Mouse (Mus musculus) hindbrain, embryonic 11.5 days (tissue): ENCODE measurements around the gene Tnnt2. TPM values are rescaled to one million over a fixed set of nuclear protein-coding genes. Genes with fewer than 3 reads are reported as not detected.

Experiments
- ATAC-seq: fragments of 200-750 bp; cut with Nextera tagmentation; 2 replicates; pipeline ENCODE4 v1.8.0; 2017; ENCODE audit warnings: mild to moderate bottlenecking, moderate TSS enrichment, moderate library complexity; ENCODE audit not compliant: low FRiP score
- DNase-seq: peaks from one replicate; pipeline ENCODE4 v3.0.0-alpha.2; 2015; ENCODE audit warnings: low spot score
- H3K27ac ChIP-seq: fragments of 300-500 bp; sonication (generic); 2 replicates; pipeline ENCODE4 v1.5.1; 2014; ENCODE audit warnings: mild to moderate bottlenecking, low read depth, low read length
- H3K27me3 ChIP-seq: fragments of 300-500 bp; sonication (generic); 2 replicates; pipeline ENCODE4 v1.6.1; 2014; ENCODE audit warnings: mild to moderate bottlenecking, low read length, moderate library complexity, mixed read lengths; ENCODE audit not compliant: control insufficient read depth, insufficient read depth
- H3K36me3 ChIP-seq: fragments of 300-500 bp; sonication (generic); 2 replicates; pipeline ENCODE4 v1.6.1; 2014; ENCODE audit warnings: mild to moderate bottlenecking, low read length, moderate library complexity, mixed read lengths; ENCODE audit not compliant: control insufficient read depth, insufficient read depth
- H3K4me1 ChIP-seq: fragments of 300-500 bp; sonication (generic); replicated peaks from 2 replicates; pipeline ENCODE4 v1.6.1; 2014; ENCODE audit warnings: low read length, mixed read lengths; ENCODE audit not compliant: control insufficient read depth, insufficient read depth
- H3K4me2 ChIP-seq: fragments of 300-500 bp; sonication (generic); replicated peaks from 2 replicates; pipeline ENCODE4 v1.6.1; 2014; ENCODE audit warnings: mild to moderate bottlenecking, low read depth, low read length
- H3K4me3 ChIP-seq: fragments of 300-500 bp; sonication (generic); 2 replicates; pipeline ENCODE4 v1.5.1; 2014; ENCODE audit warnings: low read depth, low read length
- H3K9ac ChIP-seq: fragments of 300-500 bp; sonication (generic); 2 replicates; pipeline ENCODE4 v1.6.1; 2014; ENCODE audit warnings: low read depth, low read length
- H3K9me3 ChIP-seq: fragments of 300-500 bp; sonication (generic); 2 replicates; pipeline ENCODE4 v1.6.1; 2016; ENCODE audit warnings: low read length; ENCODE audit not compliant: control insufficient read depth
- WGBS: fragments of 180-500 bp; shearing (Covaris S2); extraction: QIAGEN DNeasy Blood & Tissue Kit; methylation state at CpG from one replicate; pipeline ENCODE4 v1.1.7; 2014; 5-methylcytosine and 5-hydroxymethylcytosine counted together
- polyA plus RNA-seq: library from polyadenylated mRNA; unstranded; fragments of >200 nt; fragmentation: Nextera tagmentation; extraction: Ambion mirVana; gene quantifications from 2 replicates; pipeline ENCODE4 v1.2.1, GENCODE M21; 2014

Gene Tnnt2
- polyA plus RNA-seq, 1 experiment from 2014 or later: 2.0 TPM

GRCm38 (mm10) chr1:135828918-135829317, 7.2 kb upstream of the Tnnt2 start:
- H3K4me1 ChIP-seq: no peaks in the 10 kb centered on the region
- H3K9ac ChIP-seq: no peak overlapping the region
- H3K4me2 ChIP-seq: no peak overlapping the region
- WGBS: 22% methylated on average over 1 of the region's 1 CpGs
- H3K9me3 ChIP-seq: no peaks in the 10 kb centered on the region
- no peak for ATAC-seq
- H3K27ac ChIP-seq: no peak overlapping the region
- H3K27me3 ChIP-seq: no peaks in the 10 kb centered on the region
- H3K36me3 ChIP-seq: no peaks in the 10 kb centered on the region
- no peak overlapping the region for H3K4me3 ChIP-seq
- DNase-seq: peak; percentile 64

GRCm38 (mm10) chr1:135834206-135834859, 1.8 kb upstream of the Tnnt2 start:
- H3K4me1 ChIP-seq: no peaks in the 10 kb centered on the region
- no peak overlapping the region for H3K27ac ChIP-seq
- H3K9ac ChIP-seq: no peak overlapping the region
- DNase-seq (no peak), ATAC-seq (no peak)
- H3K27me3 ChIP-seq: no peaks in the 10 kb centered on the region
- no peaks in the 10 kb centered on the region for H3K36me3 ChIP-seq
- WGBS: 71% methylated on average over 6 of the region's 6 CpGs
- no peak overlapping the region for H3K4me2 ChIP-seq
- H3K9me3 ChIP-seq: no peaks in the 10 kb centered on the region
- no peak overlapping the region for H3K4me3 ChIP-seq

DNA sequence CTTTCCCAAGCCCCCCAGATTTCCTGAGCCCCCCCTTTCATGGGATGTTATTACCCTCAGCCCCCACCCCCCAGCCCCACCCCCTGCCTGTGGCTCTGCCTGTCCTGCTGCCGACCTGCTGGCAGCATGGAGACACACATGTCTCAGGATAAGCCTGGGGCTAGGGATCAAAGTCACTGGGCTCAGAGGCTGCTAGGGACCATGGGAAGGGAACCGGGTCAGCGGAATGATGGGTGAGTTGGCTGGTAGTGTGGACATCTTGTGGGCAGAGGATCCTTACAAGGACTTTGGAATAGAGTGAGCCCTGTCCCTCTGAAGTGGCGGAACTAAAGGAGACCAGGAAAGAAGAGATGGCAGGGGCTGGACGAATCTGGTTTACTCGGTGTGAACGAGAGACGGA, 1.2 kb upstream of the Tnnt2 start:
- 82% methylated on average over 8 of the region's 8 CpGs for WGBS
- Histone ChIP-seq H3K4me3 (no peak overlapping the region), H3K4me2 (no peak overlapping the region), H3K27ac (no peak overlapping the region), H3K36me3 (no peaks in the 10 kb centered on the region), H3K9ac (no peak overlapping the region), H3K27me3 (no peaks in the 10 kb centered on the region), H3K9me3 (no peaks in the 10 kb centered on the region), H3K4me1 (no peaks in the 10 kb centered on the region)
- ATAC-seq (no peak), DNase-seq (no peak)

GRCm38 (mm10) chr1:135838626-135839025, 2.5 kb downstream of the Tnnt2 start:
- Histone ChIP-seq H3K4me2 (no peak overlapping the region), H3K9me3 (no peaks in the 10 kb centered on the region), H3K27ac (no peak overlapping the region), H3K9ac (no peak overlapping the region), H3K27me3 (no peaks in the 10 kb centered on the region), H3K4me3 (no peak overlapping the region), H3K36me3 (no peaks in the 10 kb centered on the region), H3K4me1 (no peaks in the 10 kb centered on the region)
- no peak for ATAC-seq
- DNase-seq: no peak
- 62% methylated on average over 4 of the region's 4 CpGs for WGBS

GRCm38 (mm10) chr1:135839065-135839464, 2.9 kb downstream of the Tnnt2 start:
- no peak overlapping the region for H3K27ac ChIP-seq
- no peaks in the 10 kb centered on the region for H3K4me1 ChIP-seq
- 90% methylated on average over 6 of the region's 6 CpGs for WGBS
- no peak overlapping the region for H3K4me2 ChIP-seq
- ATAC-seq: no peak
- no peak for DNase-seq
- H3K9me3 ChIP-seq: no peaks in the 10 kb centered on the region
- H3K4me3 ChIP-seq: no peak overlapping the region
- H3K9ac ChIP-seq: no peak overlapping the region
- no peaks in the 10 kb centered on the region for H3K27me3 ChIP-seq
- H3K36me3 ChIP-seq: no peaks in the 10 kb centered on the region

DNA sequence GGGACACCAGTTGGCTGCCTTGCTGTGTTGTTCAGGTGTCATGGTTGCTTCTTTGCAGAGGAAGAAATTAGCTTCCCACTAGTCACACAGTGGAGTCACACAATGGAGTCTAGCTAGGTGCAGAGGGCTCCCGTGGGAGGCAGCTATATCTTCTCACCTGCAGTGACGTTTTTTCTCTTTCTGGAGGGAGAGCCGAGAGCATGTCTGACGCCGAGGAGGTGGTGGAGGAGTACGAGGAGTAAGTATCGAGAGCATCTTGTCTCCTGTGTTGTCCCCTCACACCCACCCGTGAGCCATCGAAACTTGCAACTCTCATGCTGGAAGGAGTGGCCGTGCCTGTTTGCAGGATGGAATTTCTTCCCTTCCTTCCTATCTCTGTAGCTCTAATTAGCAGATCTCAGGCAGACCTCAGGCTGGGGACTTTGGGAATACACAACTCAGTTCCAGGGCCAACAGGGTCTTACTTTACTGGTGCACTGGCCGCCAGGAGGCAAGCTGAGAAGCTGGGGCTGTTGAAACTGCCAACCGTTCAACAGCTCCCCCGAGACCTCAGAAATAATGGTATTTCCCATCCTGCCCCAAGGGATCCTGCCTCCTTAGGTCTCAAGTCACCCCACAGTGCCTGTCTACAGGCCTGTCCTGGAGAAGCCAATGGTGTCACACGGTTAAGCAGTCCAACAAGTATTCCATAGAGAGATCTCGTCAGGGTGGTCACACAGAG, 4.7 kb downstream of the Tnnt2 start:
- no peaks in the 10 kb centered on the region for H3K9me3 ChIP-seq
- no peak overlapping the region for H3K4me3 ChIP-seq
- no peaks in the 10 kb centered on the region for H3K27me3 ChIP-seq
- H3K36me3 ChIP-seq: no peaks in the 10 kb centered on the region
- ATAC-seq (no peak), DNase-seq (no peak)
- no peak overlapping the region for H3K4me2 ChIP-seq
- H3K27ac ChIP-seq: no peak overlapping the region
- H3K9ac ChIP-seq: no peak overlapping the region
- H3K4me1 ChIP-seq: no peaks in the 10 kb centered on the region
- WGBS: 75% methylated on average over 15 of the region's 15 CpGs

DNA sequence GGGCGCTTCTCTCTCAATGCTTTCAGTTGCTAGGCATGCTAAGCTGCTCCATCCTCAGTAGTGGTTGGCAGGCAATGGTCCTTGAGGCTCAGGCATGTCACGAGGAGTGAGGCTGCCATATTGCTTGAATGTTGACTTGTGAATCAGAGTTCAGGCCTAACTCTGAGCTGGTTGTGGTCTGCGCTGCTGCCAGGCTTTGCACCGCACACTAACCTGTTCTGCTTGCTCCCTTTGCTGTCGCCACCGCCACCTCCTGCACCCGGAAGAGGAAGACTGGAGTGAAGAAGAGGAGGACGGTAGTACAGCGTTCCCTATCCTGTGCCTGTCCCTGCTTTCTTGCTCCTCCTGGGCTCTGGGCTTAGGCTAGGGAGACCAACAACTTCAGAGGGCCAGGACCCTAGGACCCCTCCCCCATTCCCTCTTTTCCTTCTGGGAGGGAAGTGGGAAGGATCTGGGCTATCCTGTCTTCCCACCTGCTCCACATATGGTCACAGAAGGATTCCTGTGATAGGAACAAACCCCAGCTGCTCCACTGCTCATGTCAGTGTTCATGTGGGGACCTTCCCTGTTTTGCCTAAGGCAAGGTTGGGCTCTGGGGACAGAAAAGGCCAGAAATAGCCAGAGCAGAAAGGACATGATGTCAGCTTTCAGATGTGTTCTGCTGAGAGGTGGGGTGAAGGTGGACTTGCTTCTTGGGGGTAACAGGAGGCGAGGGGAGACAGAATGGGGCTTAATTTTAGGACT, 7.5 kb downstream of the Tnnt2 start:
- WGBS: 87% methylated on average over 10 of the region's 10 CpGs

DNA sequence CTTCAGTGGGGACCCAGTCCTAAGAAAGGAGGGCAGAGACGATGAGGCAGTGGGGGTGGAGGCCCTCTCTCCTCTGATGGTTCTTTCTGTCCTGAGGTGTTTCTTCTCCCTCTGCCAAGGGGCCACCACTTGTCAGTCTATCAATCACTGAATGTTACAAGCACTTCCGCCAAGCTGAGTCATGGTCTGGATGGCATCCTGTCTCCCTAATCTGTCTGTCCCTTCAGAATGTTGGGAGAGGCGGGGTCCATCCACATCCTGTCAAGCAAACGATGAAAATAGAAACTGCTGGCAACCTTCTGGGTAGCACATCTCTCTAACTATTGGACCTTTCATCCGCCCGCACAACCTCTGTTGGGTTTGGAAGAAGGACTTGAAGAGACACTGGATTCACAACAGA, 8.3 kb downstream of the Tnnt2 start:
- Histone ChIP-seq H3K4me1 (no peaks in the 10 kb centered on the region), H3K9ac (no peak overlapping the region), H3K4me3 (no peak overlapping the region), H3K27ac (no peak overlapping the region), H3K36me3 (no peaks in the 10 kb centered on the region), H3K27me3 (no peaks in the 10 kb centered on the region), H3K4me2 (no peak overlapping the region), H3K9me3 (no peaks in the 10 kb centered on the region)
- DNase-seq (no peak), ATAC-seq (no peak)
- 82% methylated on average over 6 of the region's 6 CpGs for WGBS

More for the DNA sequence above, 7.5 kb downstream of the Tnnt2 start:
- H3K27ac ChIP-seq: no peak overlapping the region
- H3K4me2 ChIP-seq: no peak overlapping the region
- no peaks in the 10 kb centered on the region for H3K9me3 ChIP-seq
- no peak for ATAC-seq
- no peak for DNase-seq
- H3K4me3 ChIP-seq: no peak overlapping the region
- H3K36me3 ChIP-seq: no peaks in the 10 kb centered on the region
- no peak overlapping the region for H3K9ac ChIP-seq
- no peaks in the 10 kb centered on the region for H3K4me1 ChIP-seq
- H3K27me3 ChIP-seq: no peaks in the 10 kb centered on the region
